Mouse (Mus musculus) myocyte (in vitro differentiated cells): ENCODE measurements at regions not wholly inside any gene's neighbourhood (a gene's known extent, or its start where the extent isn't known, plus 50 kb on each side); places are given as distances from the start of the nearest gene placed in this dataset.

Source experiments
- MAX ChIP-seq: IDR thresholded peaks from one replicate; pipeline ENCODE4 v1.6.1; 2011; ENCODE audit warnings: low read depth, mild to moderate bottlenecking, control low read depth
- MYOD1 ChIP-seq, 3 experiments: IDR thresholded peaks; one replicate each; pipeline ENCODE4 v1.6.1; 2011; ENCODE audit warnings: control low read depth in 2 of 3, low read depth in 2 of 3, mild to moderate bottlenecking in 2 of 3, moderate library complexity in 1 of 3; ENCODE audit not compliant: insufficient read length in 2 of 3, control insufficient read depth in 1 of 3
- POLR2A ChIP-seq: IDR thresholded peaks from one replicate; pipeline ENCODE4 v1.6.1; 2011; ENCODE audit warnings: low read depth, mild to moderate bottlenecking, control low read depth, moderate library complexity; ENCODE audit not compliant: insufficient read length
- POLR2AphosphoS2 ChIP-seq: IDR thresholded peaks from one replicate; pipeline ENCODE4 v1.6.1; 2011; ENCODE audit warnings: low read depth, control low read depth; ENCODE audit not compliant: insufficient read length
- SRF ChIP-seq: IDR thresholded peaks from one replicate; pipeline ENCODE4 v1.6.1; 2011; ENCODE audit warnings: low read depth; ENCODE audit not compliant: control insufficient read depth, insufficient read length
- USF1 ChIP-seq: IDR thresholded peaks from one replicate; pipeline ENCODE4 v1.6.1; 2011; ENCODE audit warnings: low read depth, mild to moderate bottlenecking, control low read depth, moderate library complexity

DNA sequence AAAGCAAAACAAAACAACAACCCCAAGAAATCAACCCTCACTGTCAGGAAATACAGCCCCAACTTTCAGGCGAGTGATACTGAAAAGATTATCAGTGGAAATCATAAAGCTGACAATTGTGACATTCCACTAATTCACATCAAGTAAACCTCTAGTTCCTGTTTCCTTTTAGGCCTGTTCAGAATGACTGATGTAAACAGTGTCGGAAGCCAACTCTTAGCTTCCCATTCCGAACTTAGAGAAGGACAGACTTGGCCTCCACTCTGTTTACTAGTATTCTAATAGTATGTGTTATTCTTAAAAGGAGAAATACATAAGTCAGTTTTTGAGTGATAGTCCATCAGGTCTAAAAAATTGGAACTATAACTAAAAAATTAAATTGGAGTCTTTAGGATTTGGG, 223.9 kb upstream of the Rnd3 start:
- TF ChIP-seq POLR2A (no peak), USF1 (no peak), MAX (no peak), SRF (no peak), POLR2AphosphoS2 (no peak), MYOD1 (IDR thresholded peaks at IDR 0.05; ENCODE audit: control insufficient read depth in 1 of 3, insufficient read length in 2 of 3, low read depth in 2 of 3) (no peak)
